Mouse (Mus musculus): Measurements from ENCODE around the gene Tmod2. TPM values are rescaled to one million over a fixed set of nuclear protein-coding genes. Genes with fewer than 3 reads are reported as not detected.
A peak's percentile ranks its signal among the peaks of the same experiment; 100 is the strongest.

Gene Tmod2
- total and polyA plus RNA-seq, 3 experiments: not detected

GRCm38 (mm10) chr9:75532461-75532860 lies 78.7 kb downstream of the Tmod2 start (continued):
- TF ChIP-seq GABPA (IDR thresholded peaks at IDR 0.05; ENCODE audit: low read depth, low read length): no peak

GRCm38 (mm10) chr9:75529358-75529757 lies 81.8 kb downstream of the Tmod2 start:
- Histone ChIP-seq H3K27ac (ENCODE audit: control insufficient read depth, low read depth, low read length) (peak overlapping the region; percentile 39; the same call in 1 of the 2 replicates), H3K9ac (ENCODE audit: control insufficient read depth, low read depth, low read length, poor library complexity, severe bottlenecking) (no peak overlapping the region), H3K4me3 (ENCODE audit: control insufficient read depth in 1 of 2, insufficient read depth in 1 of 2, low read depth in 2 of 2, low read length in 2 of 2) (no peak overlapping the region), H3K36me3 (ENCODE audit: control insufficient read depth in 1 of 2, insufficient read depth in 2 of 2, low read length in 2 of 2) (peaks cover 11 to 27% of the 10 kb centered on the region in 2 experiments), H3K79me2 (ENCODE audit: control insufficient read depth, insufficient read depth, low read length, poor library complexity) (peaks cover 1% of the 10 kb centered on the region; the same call in 1 of the 2 replicates), H3K27me3 (ENCODE audit: control insufficient read depth in 1 of 2, insufficient read depth in 2 of 2, low read length in 2 of 2) (no peaks in the 10 kb centered on the region), H3K9me3 (replicated peaks; ENCODE audit: insufficient read depth, low read length) (no peaks in the 10 kb centered on the region), H3K4me1 (ENCODE audit: control insufficient read depth in 1 of 2, insufficient read depth in 2 of 2, low read length in 2 of 2) (peaks cover 15% of the 10 kb centered on the region in 2 experiments)
- peak; percentile 89 for DNase-seq (ENCODE audit: low read depth, low spot score)
- TF ChIP-seq RAD21 (IDR thresholded peaks at IDR 0.05; ENCODE audit: low read depth, low read length) (no peak), USF1 (IDR thresholded peaks at IDR 0.05; ENCODE audit: low read depth, low read length) (no peak), CHD1 (IDR thresholded peaks at IDR 0.05; ENCODE audit: low read depth, low read length) (no peak), GATA1 (IDR thresholded peaks at IDR 0.05; ENCODE audit: low read depth, low read length) (no peak), POLR2AphosphoS2 (IDR thresholded peaks at IDR 0.05; ENCODE audit: low read length) (no peak), MAX (IDR thresholded peaks at IDR 0.05; ENCODE audit: low read length) (no peak), GABPA (IDR thresholded peaks at IDR 0.05; ENCODE audit: low read depth, low read length) (peak; percentile 85), KAT2A (conservative IDR thresholded peaks at IDR 0.05; ENCODE audit: low read depth, low read length) (no peak), ZKSCAN1 (IDR thresholded peaks at IDR 0.05; ENCODE audit: low read depth, low read length) (no peak), MEF2A (IDR thresholded peaks at IDR 0.05; ENCODE audit: extremely low read depth, insufficient replicate concordance, low read depth, low read length, poor library complexity, severe bottlenecking) (no peak), MYC (IDR thresholded peaks at IDR 0.05; ENCODE audit: low read depth, low read length) (0 out of 2 replicates have a peak, but pooled peaks have one; percentile 19), UBTF (IDR thresholded peaks at IDR 0.05; ENCODE audit: borderline replicate concordance, insufficient read depth, low read depth, low read length) (no peak), POLR2AphosphoS5 (IDR thresholded peaks at IDR 0.05; ENCODE audit: borderline replicate concordance, low read depth, low read length) (no peak), SMC3 (IDR thresholded peaks at IDR 0.05; ENCODE audit: low read depth, low read length) (no peak), MAFK (IDR thresholded peaks at IDR 0.05; ENCODE audit: borderline replicate concordance, low read depth, low read length) (0 out of 2 replicates have a peak, but pooled peaks have one; percentile 58), CHD2 (IDR thresholded peaks at IDR 0.05; ENCODE audit: low read length) (no peak), TCF12 (IDR thresholded peaks at IDR 0.05; ENCODE audit: low read depth, low read length) (no peak), RCOR1 (IDR thresholded peaks at IDR 0.05; ENCODE audit: low read depth, low read length) (peak; percentile 39; the same call in 1 of the 2 replicates), NELFE (IDR thresholded peaks at IDR 0.05; ENCODE audit: low read depth, low read length) (no peak), NRF1 (IDR thresholded peaks at IDR 0.05; ENCODE audit: insufficient read depth, low read depth, low read length, poor library complexity, severe bottlenecking) (no peak), ETS1 (IDR thresholded peaks at IDR 0.05; ENCODE audit: low read depth, low read length) (peak; percentile 62), BHLHE40 (IDR thresholded peaks at IDR 0.05; ENCODE audit: borderline replicate concordance, low read depth, low read length) (peak; percentile 36; the same call in 1 of the 2 replicates), ZNF384 (IDR thresholded peaks at IDR 0.05; ENCODE audit: low read depth, low read length) (peak; percentile 76), TBP (IDR thresholded peaks at IDR 0.05; ENCODE audit: low read depth, low read length) (no peak), ZC3H11A (IDR thresholded peaks at IDR 0.05; ENCODE audit: low read depth, low read length) (no peak), ELF1 (IDR thresholded peaks at IDR 0.05; ENCODE audit: low read depth, low read length) (no peak), E2F4 (IDR thresholded peaks at IDR 0.05; ENCODE audit: borderline replicate concordance, low read depth, low read length) (no peak), CTCF (IDR thresholded peaks at IDR 0.05 in 2 of 3, conservative IDR thresholded peaks at IDR 0.05 in 1 of 3; ENCODE audit: control insufficient read depth in 1 of 3, insufficient read depth in 1 of 3, low read depth in 2 of 3, low read length in 3 of 3, poor library complexity in 1 of 3, severe bottlenecking in 1 of 3) (no peak), SIN3A (IDR thresholded peaks at IDR 0.05; ENCODE audit: low read length) (peak; percentile 43; the same call in 1 of the 2 replicates), EP300 (IDR thresholded peaks at IDR 0.05; ENCODE audit: low read depth in 1 of 2, low read length in 2 of 2) (peak; percentile 56 to 62), TAL1 (IDR thresholded peaks at IDR 0.05; ENCODE audit: low read length) (no peak), JUND (IDR thresholded peaks at IDR 0.05; ENCODE audit: low read depth, low read length) (0 out of 2 replicates have a peak, but pooled peaks have one; percentile 54), MAZ (IDR thresholded peaks at IDR 0.05; ENCODE audit: low read depth, low read length) (no peak), POLR2A (IDR thresholded peaks at IDR 0.05; ENCODE audit: control insufficient read depth in 1 of 2, insufficient read depth in 1 of 2, low read depth in 1 of 2, low read length in 2 of 2, poor library complexity in 1 of 2) (no peak), MXI1 (IDR thresholded peaks at IDR 0.05; ENCODE audit: low read depth, low read length) (peak; percentile 57; the same call in 1 of the 2 replicates)

Data from MEL (cell line).